Mouse (Mus musculus) myocyte (in vitro differentiated cells): ENCODE data around the gene Olfr1250.

Experiments
- CEBPB ChIP-seq: IDR thresholded peaks from 2 replicates; pipeline ENCODE4 v1.6.1; 2011; ENCODE audit warnings: mild to moderate bottlenecking, moderate library complexity; ENCODE audit not compliant: poor library complexity, insufficient read depth, severe bottlenecking
- MAX ChIP-seq: IDR thresholded peaks from one replicate; pipeline ENCODE4 v1.6.1; 2011; ENCODE audit warnings: low read depth, mild to moderate bottlenecking, control low read depth
- MYOD1 ChIP-seq, 3 experiments: IDR thresholded peaks; one replicate each; pipeline ENCODE4 v1.6.1; 2011; ENCODE audit warnings: control low read depth in 2 of 3, low read depth in 2 of 3, mild to moderate bottlenecking in 2 of 3, moderate library complexity in 1 of 3; ENCODE audit not compliant: insufficient read length in 2 of 3, control insufficient read depth in 1 of 3
- POLR2A ChIP-seq: IDR thresholded peaks from one replicate; pipeline ENCODE4 v1.6.1; 2011; ENCODE audit warnings: low read depth, mild to moderate bottlenecking, control low read depth, moderate library complexity; ENCODE audit not compliant: insufficient read length
- POLR2AphosphoS2 ChIP-seq: IDR thresholded peaks from one replicate; pipeline ENCODE4 v1.6.1; 2011; ENCODE audit warnings: low read depth, control low read depth; ENCODE audit not compliant: insufficient read length
- TCF12 ChIP-seq: IDR thresholded peaks from one replicate; pipeline ENCODE4 v1.6.1; 2011; ENCODE audit warnings: mild to moderate bottlenecking, control low read depth; ENCODE audit not compliant: poor library complexity, insufficient read depth, severe bottlenecking
- USF1 ChIP-seq: IDR thresholded peaks from one replicate; pipeline ENCODE4 v1.6.1; 2011; ENCODE audit warnings: low read depth, mild to moderate bottlenecking, control low read depth, moderate library complexity

GRCm38 (mm10) chr2:89661367-89661766 lies at the start of gene Olfr1250:
- TF ChIP-seq POLR2A = no peak
- TF ChIP-seq TCF12 = no peak
- TF ChIP-seq MAX = no peak
- TF ChIP-seq USF1 = no peak
- TF ChIP-seq CEBPB = no peak
- no peak for TF ChIP-seq POLR2AphosphoS2
- no peak for TF ChIP-seq MYOD1 (IDR thresholded peaks at IDR 0.05; ENCODE audit: control insufficient read depth in 1 of 3, insufficient read length in 2 of 3, low read depth in 2 of 3)
